Mouse (Mus musculus): ENCODE results near the gene Cdx2.

The Cdx2 gene

DNA sequence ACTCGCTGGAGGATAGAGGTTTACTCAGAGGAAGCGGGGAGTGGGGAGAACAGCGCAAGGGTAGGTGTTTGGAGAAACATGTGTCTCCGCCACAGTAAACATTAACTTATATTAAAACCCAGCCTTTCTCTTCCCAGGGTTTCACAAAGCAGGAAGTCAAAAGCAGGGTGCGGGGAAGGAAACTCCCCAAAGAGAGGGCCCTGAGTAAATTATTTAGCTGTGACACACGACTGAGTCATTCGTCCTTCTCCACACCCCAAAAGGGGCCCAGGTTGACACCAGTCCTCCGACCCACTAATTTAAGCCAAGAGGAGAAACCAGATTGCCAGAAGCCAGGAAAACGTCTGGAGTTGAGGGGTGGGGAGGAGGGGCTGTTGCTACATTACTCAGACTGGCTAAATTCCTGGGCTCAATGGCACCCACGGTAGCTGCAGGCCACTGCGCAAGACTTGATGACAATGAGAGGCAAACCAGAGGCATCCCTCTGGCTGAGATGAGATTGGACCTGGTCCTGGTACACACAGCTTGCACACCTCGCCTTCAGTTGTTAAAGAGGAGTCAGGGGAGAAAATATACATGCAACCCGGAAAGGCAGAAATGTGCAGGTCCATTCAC lies 14.5 kb downstream of the Cdx2 start:
- 62% methylated on average over 13 of the region's 13 CpGs for WGBS

DNA sequence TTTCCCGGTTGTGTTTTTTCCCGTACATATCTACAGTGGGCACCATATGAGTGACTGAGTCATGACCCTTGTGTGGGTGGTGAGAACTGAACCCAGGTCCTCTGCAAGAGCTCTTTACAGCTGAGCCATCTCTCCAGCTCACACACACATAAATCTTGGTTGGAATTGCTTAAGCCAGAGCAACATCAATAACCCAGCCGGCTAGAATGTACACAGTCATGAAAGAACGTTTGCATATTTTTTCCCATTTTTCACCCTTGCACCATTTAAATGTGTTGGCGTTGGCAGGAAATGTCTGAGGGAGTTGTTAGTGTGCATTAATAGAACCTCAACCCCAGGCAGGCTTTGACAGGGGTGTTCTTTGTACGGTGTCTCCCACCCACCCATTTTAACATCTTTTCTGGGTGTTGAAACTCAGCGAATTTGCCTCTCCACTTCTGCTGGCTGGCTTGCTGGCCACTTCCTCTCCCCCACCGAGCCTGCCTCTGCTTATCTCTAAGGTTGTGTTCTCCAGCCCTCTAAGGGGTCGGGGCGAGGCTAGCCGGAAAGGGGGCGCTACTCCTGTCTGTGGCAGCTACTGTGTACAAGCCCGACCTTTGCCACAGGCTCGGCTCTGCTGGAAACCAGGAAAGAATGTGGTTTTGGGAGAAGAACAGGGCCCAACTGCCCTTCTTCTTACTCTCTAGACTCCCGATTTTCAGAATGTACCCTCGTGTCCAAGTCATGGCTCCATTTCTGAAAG lies 15.1 kb downstream of the Cdx2 start:
- WGBS: 47% methylated on average over 16 of the region's 16 CpGs

DNA sequence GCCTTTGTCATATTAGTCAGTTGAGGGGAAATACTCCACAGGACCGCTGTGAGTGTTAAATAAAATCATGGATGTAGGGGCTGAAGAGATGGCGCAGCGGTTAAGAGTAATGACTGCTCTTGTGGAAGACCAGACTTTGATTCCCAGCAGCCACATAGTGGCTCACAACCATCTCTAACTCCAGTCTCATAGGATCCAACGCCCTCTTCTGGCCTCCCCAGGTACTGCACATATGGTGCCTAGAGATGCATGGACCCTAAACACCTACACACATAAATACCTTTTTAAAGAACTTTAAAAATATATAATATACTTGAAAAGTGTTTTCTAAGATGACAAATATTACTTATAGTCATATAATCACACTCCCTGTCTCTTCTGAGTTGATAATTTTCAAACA lies 22.7 kb downstream of the Cdx2 start:
- 75% methylated on average over 4 of the region's 4 CpGs for WGBS

DNA sequence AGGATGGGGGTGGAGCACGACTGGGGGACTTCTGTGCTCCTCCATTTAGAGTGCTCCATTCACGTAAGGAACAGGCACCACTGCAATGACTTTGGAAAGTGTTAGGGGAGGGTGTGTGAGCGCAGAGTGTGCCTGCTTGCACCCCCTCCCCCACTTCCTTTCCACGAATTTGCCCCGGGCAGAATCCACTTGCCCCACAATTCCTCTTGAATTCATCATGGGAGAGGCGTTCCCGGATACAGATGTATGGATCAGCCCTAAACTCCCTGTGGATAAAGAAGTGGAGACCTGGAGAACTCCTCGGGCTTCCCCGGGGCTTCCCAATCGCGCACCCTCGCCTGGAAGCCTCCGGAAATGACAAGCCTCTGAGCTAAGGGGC lies 29.5 kb downstream of the Cdx2 start:
- 2% methylated on average over 13 of the region's 13 CpGs for WGBS

DNA sequence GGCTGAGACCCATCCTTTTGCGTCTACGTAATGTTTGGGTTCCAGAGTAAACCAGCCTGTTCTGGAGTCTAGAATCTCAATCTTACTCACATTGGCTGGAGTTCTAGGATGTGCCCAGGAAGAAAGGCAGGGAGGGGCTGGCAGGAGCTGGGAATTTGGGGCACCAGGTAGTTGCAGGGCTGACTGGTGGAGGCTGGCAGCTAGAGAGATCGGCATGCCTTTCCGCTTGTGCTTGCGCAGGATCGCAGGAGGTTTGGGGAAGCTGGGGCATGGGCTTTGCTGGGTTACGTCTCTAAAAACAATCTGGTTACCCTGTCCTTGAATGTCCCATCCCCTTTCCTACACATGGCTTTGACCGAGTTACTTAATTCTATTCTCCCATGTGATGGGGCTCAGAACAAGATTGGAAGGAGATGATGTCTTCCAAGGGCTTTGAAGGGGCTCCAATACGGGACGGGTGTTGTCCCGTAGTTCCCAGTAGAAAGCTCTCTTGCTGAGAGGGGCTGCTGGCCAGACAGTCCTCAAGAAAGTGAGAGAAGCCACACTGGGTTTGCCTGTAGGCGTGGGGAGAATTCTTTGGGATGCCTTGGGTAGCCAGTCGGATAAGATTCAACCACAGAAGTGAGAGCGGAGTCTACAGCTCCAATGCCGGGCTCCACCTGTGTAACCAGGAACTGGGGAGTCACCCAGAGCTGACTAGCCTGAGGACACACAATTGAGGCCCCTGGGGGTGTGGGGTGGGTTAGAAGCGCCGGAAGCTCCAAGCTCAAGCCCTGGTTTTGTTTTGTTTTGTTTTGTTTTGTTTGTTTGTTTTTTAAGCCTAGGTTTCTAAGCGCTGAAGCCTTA lies 30.1 kb downstream of the Cdx2 start:
- 3% methylated on average over 18 of the region's 18 CpGs for WGBS

DNA sequence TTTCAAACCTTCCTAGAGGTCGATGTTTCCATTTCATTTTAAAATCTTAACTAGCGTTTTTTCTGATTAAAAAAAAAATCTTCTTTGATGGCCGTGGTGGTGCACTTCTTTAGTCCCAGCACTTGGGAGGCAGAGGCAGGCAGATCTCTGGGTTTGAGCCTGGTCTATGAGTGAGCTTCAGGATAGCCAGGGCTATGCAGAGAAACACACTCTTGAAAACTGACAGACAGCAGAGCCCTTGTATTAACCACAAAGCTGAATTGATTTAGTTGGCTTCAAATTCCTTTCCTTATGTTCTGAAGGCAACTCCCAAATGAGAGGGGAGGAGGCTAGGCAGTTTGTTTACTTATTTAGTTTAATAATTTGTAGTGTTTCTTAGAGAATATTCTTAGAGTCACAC lies 31.3 kb downstream of the Cdx2 start:
- WGBS: 13% methylated on average over 3 of the region's 3 CpGs

DNA sequence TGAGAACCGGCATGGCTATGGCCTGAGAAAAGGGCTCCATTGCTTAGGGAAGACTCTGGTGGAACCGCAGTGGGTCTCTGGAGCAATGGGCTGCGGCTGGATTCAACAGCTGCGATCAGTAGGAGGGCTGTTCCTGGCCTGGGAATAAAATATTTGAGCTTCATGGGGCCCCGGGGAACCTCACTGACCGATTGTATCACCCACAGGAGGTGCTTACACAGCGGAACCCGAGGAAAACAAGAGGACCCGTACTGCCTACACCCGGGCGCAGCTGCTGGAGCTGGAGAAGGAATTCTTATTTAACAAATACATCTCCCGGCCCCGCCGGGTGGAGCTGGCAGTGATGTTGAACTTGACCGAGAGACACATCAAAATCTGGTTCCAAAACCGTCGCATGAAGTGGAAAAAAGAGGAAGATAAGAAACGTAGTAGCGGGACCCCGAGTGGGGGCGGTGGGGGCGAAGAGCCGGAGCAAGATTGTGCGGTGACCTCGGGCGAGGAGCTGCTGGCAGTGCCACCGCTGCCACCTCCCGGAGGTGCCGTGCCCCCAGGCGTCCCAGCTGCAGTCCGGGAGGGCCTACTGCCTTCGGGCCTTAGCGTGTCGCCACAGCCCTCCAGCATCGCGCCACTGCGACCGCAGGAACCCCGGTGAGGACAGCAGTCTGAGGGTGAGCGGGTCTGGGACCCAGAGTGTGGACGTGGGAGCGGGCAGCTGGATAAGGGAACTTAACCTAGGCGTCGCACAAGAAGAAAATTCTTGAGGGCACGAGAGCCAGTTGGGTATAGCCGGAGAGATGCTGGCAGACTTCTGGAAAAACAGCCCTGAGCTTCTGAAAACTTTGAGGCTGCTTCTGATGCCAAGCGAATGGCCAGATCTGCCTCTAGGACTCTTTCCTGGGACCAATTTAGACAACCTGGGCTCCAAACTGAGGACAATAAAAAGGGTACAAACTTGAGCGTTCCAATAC lies 32.6 kb downstream of the Cdx2 start:
- WGBS: 3% methylated on average over 48 of the region's 48 CpGs

DNA sequence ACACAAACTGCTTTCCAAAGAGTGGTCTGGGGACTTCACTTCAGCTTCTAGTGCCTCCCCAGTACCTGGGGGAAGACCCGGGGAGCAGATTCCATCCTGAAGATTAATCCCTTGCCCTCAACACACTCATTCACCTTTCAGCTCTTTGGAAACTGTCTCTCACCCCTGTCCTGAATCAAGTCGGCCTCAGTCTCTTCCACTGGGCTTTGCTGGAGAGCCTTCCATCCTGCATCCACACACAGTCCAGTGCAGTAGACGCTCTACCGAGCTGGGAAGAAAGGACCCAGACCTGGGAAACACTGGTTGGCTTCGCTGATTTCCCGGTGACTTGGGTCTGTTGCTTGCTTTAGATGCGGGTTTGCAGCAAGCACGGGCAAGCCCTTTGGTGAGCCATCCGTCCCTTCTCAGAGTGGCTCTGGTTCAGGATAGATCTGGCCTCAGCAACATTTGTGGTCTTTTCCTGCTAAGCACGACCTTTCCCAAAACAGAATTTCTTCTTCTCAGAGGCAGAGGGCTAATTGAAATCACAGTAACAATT lies 34.2 kb downstream of the Cdx2 start:
- WGBS: 7% methylated on average over 10 of the region's 10 CpGs

DNA sequence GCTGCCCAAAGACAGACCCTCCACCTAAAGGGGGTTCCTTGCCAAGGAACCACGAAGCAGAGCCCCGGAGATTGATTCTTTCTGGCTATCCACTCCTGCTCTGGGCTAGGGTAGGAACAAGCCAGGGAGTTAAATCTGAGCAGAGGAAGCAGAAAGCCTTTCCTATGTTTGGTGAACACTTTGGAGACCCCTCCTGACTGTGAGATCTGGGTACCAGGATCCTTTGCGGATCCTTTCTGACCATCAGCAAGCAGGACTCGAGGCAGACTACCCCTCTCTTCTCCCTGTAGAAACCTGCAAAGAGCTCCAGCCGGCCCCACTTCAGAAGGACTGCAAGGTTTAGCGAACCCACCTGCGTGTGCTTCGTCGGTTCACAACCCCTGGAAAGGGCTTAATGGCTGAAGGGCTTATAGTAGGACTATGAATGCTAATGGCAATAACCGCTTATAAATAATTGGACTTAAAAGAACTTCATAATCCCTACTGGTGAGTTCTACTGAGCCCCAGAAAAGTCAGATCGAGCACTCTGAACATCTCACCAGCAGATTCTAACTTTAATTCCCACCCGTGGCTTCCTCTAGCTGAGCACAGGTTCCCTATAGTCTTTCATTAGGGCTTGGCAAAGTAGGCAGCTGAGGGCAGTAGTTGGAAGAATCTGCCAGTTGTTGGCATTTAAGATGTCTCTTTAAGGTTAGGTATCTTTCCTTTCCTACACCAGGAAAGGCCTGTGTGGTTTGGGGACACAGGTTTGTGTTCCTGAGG lies 34.8 kb downstream of the Cdx2 start:
- 10% methylated on average over 12 of the region's 12 CpGs for WGBS

DNA sequence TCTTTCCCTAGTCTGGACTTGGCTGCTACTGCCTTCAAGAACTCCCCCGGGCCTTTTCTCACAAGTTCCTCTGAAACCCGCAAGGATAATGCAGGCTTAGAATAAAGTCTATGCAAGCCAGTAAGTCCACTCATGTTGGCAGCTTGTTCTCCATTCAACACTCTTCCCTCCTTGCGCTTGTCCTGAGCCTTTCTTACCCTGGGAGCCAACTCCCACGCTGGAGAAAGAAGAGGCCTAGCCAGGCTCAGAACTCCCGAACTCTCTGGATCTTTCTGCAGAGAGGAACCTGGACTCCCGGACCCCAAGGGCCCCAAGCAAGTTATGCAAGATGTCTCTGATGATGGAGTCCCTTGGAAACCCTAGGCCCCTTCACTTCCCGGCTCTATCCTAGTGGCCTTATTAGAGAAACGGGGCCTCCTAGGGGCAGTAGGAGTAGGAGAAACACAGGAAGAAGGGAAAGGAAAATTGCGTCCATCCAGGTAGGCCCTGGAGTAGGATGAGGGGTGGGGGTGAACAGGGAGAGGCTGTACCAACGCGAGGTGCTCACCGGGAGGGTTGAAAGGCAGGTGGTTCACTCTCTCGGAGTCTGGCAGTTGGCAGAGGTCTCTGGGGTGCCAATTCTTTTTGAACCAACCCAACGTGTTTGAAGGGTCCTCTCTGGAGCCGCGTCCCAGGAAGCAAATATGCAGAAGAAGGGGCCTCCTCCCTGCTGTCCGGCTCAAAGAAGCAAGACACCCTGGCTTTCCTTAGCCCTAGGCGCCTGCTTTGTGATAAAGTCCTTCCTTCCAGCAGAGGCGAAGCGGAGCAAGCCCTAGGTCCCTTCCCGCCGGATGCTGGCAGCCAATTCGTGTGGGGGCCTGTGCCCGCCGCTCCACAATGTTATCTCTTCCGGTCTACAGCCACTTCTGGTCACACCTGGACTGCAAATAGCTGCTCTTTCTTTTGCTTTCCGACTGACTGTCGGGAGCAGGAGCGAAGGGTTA lies 36.1 kb downstream of the Cdx2 start:
- WGBS: 4% methylated on average over 29 of the region's 29 CpGs

DNA sequence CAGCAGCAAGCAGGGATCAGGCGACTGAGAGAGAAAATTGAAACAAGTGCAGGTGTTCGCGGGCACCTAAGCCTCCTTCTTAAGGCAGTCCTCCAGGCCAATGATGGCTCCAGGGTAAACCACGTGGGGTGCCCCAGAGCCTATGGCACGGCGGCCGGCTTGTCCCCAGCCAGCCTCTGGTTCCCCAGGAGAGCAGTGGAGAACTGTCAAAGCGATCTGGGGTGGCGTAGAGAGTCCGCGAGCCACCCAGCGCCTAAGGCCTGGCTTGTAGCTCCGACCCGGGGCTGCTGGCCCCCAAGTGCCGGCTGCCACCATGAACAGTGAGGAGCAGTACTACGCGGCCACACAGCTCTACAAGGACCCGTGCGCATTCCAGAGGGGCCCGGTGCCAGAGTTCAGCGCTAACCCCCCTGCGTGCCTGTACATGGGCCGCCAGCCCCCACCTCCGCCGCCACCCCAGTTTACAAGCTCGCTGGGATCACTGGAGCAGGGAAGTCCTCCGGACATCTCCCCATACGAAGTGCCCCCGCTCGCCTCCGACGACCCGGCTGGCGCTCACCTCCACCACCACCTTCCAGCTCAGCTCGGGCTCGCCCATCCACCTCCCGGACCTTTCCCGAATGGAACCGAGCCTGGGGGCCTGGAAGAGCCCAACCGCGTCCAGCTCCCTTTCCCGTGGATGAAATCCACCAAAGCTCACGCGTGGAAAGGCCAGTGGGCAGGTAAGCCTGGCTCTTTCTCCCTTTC lies 37.0 kb downstream of the Cdx2 start, which contains the start of gene Pdx1:
Pdx1 (plus strand) TSS at position 34 of the 747 bp plus-strand sequence.
- WGBS: 2% methylated on average over 44 of the region's 44 CpGs

DNA sequence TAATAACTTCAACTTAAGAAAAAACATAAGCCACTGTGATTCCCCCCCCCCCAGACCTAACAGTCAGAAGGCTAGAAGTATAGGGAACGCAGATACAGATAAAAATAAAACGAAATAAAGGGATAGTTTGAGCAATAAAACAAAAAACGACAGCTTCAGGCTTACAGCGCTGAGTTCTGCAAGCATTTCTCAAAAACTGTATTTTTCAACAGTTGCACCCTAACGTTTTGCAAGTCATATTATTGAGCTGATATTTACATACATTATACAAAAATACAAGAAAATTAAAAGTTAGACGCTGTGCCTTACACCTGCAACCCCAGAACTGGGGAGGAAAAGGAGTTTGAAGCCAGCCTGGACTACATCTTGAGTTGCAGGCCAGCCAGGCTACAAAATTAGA lies 37.7 kb downstream of the Cdx2 start:
- 6% methylated on average over 6 of the region's 6 CpGs for WGBS

DNA sequence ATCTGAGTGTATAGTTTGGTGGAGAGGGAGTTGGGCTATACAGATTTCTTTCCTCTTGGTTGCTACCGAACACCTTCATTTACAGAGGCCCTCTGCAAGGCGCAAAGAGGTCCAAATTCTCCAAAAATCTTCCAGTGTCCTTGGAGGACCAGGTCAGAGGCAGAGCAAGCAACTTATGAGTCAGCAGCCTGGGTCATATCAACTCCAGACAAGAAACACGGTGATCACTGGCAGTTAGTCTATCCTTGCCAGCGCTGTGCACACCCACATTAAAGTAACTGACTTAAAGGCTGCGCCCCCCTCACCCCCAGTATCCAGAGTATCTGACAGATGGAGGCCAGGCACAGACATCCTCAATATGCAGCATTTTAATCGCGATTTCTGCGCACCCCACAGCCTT lies 38.3 kb downstream of the Cdx2 start:
- WGBS: 6% methylated on average over 8 of the region's 8 CpGs

DNA sequence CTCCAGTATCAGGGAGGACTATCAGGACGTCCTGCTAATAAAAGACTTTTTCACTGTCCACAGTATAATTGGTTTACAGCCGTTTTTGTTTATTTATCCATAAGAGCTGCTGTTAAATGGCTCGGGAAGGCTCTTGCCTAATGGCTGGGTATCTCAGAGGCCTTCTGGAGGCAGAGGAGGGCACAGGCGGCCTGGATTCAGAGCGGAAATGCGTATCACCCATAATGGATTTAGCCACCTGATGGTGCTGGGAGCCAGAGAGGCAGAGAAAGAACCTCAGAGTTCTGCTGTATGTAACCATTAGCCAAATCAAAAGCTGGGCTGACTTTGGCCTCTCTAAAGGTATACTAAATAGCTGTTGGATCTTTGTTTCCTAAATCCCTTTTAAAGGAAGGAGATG lies 39.6 kb downstream of the Cdx2 start:
- WGBS: 23% methylated on average over 6 of the region's 6 CpGs

DNA sequence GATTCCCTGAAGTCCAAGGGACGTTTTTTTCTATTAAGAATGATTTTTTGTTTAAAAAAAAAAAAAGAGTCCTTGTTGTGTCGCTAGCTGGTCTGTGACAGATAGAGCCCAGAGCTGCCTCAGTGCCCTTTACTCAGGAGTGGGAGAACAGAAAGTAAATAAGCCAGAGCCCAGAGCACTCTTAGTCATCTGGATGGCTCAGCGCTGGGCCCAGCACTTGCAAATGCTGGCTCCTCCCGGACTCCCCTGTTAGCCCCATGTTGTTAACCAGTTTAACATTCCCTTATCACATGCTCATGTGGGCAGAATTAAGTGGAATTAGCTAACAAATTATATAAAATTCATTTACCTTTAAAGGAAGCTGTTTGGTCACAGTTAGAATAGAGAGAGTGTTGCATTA lies 43.1 kb downstream of the Cdx2 start:
- WGBS: 65% methylated on average over 4 of the region's 4 CpGs

DNA sequence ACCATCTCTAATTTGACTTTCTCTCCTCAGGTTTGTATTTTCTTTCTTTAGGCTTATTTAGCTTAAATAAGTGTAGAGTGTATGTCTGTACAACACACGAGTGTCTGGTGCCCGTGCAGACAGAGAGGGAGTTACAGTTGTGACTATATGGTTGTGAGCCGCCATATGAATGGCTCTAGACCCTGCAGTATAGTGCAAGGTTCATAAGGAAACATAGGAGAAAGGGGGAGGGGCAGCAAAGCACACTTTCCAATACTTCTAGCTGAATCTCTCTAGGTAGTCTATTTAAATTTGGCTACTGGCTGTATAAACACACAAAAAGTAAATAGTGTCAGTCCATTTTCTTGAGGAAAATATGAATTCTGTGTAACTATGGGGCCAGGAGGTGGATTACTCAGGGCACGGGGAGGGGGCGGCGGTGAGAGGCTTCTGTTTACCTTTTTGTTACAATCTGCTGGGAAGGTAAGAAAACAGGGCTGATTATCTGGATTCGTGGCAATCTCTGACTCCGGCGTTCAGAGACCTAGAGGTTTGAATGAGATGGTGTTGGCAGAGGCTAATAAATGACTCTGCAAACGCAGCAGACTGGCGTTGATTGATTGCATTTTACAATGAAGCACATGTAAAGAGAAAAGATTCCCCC lies 45.0 kb downstream of the Cdx2 start:
- 70% methylated on average over 11 of the region's 11 CpGs for WGBS

DNA sequence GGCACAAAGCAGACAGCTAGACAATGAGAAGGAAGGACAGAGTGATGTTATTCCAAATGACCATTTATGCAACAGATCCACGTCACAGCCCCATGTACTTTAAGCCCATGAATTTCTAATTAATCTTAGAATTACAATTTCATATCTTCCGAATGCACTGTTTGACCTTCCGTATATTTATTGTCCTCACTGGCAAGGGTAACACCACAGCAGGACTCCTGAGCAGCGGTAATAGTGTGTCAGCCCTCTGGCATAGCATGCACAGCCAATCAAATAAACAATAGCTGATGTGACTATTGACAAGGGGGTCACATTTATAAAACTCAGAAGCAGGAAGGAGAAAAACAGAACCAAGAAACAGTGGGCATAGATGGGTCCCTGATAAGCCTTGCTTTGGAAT lies 46.3 kb downstream of the Cdx2 start:
- 80% methylated on average over 4 of the region's 4 CpGs for WGBS

DNA sequence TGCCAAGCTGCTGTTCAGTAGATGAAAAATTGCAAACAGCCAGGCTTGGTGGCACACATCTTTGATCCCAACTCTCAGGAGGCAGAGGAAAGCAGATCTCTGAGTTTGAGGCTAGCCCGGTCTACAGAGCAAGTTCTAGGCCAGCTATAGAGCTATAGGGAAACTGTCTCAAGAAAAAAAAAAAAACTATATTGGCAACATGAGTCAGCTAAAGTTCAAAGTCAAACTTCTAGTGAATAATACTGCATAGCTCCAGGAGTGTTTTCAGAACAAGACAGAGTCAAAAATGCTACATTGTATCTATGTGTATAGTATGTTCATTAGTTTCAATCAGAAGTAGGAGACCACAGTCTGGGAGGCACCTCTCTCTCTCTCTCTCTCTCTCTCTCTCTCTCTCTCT lies 46.9 kb downstream of the Cdx2 start:
- 94% methylated on average over 1 of the region's 1 CpGs for WGBS
